Mouse (Mus musculus): ENCODE results near the gene Braf. TPM values are rescaled to one million over a fixed set of nuclear protein-coding genes. Genes with fewer than 3 reads are reported as not detected.
"Not testable (repeated sequence)": the region's sequence is repeated elsewhere in the genome, so short reads cannot be mapped to it uniquely, and the experiment has no call there.

Gene Braf
- total RNA-seq (2021) = 100 to 1,000 TPM; 128 to 129 TPM
- long read RNA-seq, experiment 1, partial matches to known transcripts = 2 of 23 reads
- long read RNA-seq, experiment 1, other reads (novel, unspliced or antisense) = 21 of 23 reads
- long read RNA-seq, experiment 2, partial matches to known transcripts = 8 of 34 reads
- long read RNA-seq, experiment 2, other reads (novel, unspliced or antisense) = 26 of 34 reads

DNA sequence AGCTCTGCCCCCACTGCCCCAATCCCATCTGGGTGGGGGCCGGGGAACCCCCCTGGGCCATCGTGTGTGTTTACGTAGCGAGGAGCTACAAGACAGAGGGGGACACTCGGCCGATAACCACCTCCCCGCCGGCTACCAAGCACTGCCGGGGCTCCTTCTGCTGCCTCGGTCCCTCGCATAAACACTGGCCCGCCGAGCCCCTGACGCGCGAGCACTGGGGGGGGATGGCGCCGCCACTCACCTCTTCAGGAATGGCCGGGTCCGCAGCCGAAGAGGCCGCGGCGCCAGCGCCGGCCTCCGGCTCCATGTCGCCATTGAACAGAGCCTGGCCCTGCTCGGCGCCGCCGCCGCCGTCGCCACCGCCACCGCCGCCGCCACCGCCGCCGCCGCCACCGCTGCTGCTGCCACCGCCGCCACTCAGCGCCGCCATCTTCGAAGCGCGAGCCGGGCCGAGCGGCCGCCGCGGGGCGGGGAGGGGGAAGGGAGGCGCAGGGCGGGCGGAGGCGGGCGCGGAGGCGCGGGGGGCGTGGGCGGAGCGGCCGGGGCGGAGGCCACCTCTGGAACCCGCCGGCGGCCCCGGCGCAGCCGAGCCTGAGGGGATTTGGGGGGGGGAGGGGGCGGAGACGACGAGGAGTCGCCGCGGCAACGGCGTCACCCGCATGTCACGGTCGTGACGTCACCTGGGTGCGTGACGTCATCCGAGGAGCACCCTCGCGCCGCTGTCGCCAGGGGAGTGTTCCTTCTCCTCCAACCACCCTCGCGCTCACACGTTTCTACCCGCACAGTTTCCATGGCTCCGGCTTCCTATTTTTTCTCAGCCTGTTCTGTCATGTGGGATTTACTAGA lies at the start of gene Braf:
Gene Braf, minus strand, starts transcription at position 598 of the 846 bp plus-strand sequence.
- Histone ChIP-seq H3K4me3 (peak within 1 kb of the TSS; percentile 81), H3K27ac (peak within 1 kb of the TSS; percentile 99)
- TF ChIP-seq CTCF (conservative IDR thresholded peaks at IDR 0.05) = peak; percentile 46
- DNase-seq (ENCODE audit: low spot score in 2 of 2) = peak; percentile 89 to 91

DNA sequence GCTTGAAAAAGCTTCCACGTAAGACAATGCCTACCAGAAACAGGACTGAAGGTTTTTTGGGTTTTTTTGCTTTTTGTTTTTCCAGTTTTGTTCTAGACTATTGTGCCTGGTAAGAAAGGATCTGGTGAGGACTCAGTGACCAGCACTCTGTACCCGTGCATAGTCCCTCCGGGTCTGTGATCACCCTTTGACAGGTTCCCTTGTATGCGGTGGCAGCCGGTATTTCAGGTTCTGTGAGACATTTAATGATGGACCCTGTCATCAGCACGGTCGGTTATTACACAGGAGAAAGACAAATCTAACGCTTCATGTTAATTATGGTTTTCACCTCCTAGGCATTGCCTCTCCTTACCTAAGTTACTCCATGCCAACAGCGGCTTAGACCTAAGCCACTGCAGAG lies 49.8 kb upstream of the Braf start:
- Histone ChIP-seq H3K4me3 (no peak overlapping the region), H3K27ac (no peak overlapping the region)
- no peak for DNase-seq (ENCODE audit: low spot score in 2 of 2)
- no peak for TF ChIP-seq CTCF (conservative IDR thresholded peaks at IDR 0.05)

DNA sequence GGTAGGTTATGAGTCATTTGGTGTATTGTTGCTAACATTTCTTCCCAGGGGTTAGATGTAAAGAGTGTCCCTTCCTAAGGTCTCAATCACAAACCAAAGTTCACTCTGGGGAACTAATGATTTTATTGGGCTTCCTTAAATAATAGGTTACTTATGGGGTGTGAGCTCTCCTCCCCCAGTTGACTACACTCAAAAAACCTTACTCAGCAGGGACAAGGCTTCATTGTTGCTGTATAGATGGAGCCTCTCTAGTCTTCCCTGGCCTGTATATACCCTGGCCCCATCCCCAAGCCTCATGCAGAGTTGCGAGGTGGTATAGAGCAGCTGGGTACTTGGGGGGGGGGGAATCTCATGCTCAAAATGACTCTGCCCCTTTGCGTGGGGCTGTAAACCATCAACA lies 32.0 kb upstream of the Braf start:
- DNase-seq (ENCODE audit: low spot score in 2 of 2) = no peak
- TF ChIP-seq CTCF (conservative IDR thresholded peaks at IDR 0.05) = no peak
- H3K4me3 ChIP-seq = no peak overlapping the region
- H3K27ac ChIP-seq = no peak overlapping the region

DNA sequence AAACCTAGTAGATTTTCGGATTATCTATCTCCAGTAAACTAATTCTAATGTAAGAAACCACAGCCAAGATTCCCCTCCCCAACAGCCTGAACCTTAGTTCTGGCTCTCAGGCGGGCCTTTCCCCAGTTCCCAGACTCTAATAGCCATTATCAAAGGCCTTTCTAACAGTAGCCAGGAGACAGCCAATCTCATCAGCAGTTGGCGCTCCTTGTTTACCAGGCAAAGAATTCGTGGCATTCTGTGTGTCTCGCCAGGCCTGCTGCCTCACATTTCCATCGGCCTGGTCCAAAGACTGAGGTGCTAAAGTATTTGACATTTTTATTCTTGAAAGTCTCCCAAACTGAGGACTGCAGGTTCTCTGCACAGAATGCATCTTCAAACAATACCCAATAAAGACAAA lies 24.6 kb upstream of the Braf start:
- Histone ChIP-seq H3K4me3 (no peak overlapping the region), H3K27ac (no peak overlapping the region)
- no peak for TF ChIP-seq CTCF (conservative IDR thresholded peaks at IDR 0.05)
- no peak for DNase-seq (ENCODE audit: low spot score in 2 of 2)

DNA sequence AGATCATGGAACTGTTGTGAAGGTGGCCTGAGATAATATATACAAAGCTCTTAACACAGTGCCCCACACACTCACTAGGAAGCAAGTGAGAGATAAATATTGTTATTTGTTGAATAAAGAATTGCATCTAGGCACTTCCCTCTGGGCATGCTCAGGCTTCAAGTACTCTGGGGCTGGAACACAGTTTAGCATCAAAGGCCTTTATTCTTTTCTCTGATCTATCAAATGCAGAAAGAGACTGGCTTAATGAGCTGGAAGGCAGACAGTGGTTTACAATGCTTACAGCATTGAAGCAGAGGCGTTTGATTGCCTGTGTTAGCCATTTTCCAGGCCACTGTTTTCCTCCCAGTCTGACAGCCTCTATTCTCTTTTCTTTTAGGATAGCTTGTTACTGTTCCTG lies 21.8 kb upstream of the Braf start:
- TF ChIP-seq CTCF (conservative IDR thresholded peaks at IDR 0.05) = no peak
- Histone ChIP-seq H3K27ac (no peak overlapping the region), H3K4me3 (no peak overlapping the region)
- DNase-seq (ENCODE audit: low spot score in 2 of 2) = no peak

DNA sequence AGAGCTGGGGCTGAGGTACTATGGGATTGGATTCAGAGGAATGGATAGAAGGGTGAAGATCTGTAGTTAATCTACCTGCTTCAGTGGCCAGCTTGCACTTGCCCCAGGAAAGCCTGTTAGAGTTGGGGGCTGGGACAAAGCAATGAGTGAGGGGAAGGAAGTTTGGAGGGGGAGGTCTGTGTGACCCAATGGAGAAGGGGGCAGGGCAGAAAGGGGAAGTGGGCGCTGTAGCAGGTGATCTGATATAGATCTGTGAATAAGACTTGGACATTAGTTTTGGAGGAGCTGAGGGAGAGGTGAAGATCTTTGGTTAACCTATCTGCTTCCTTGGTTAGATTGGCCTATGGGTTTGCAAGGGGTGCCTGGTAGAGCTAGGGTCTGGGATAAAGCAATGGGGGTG lies 20.2 kb upstream of the Braf start:
- no peak overlapping the region for H3K27ac ChIP-seq
- no peak for TF ChIP-seq CTCF (conservative IDR thresholded peaks at IDR 0.05)
- DNase-seq (ENCODE audit: low spot score in 2 of 2) = no peak
- H3K4me3 ChIP-seq = no peak overlapping the region

DNA sequence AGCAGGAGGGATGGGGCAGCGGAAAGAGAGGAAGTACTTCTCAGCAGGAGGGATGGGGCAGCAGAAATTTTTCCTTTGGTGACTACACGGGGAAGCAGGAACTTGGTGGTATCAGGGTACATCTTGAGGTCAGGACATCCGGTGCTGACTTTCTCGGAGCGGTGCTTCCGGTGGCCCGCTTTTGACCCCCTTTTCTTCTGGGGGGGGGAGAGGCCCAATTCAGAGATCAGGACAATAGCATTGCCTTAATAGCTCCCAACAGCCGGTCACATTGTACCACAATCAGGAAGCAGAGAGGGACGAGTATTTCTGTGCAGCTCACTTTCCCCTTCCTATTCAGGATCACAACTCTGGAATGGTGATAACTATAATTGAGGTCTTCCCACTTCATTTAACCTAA lies 14.4 kb upstream of the Braf start:
- H3K4me3 ChIP-seq; DNase-seq (ENCODE audit: low spot score in 2 of 2); H3K27ac ChIP-seq: not testable (repeated sequence)

DNA sequence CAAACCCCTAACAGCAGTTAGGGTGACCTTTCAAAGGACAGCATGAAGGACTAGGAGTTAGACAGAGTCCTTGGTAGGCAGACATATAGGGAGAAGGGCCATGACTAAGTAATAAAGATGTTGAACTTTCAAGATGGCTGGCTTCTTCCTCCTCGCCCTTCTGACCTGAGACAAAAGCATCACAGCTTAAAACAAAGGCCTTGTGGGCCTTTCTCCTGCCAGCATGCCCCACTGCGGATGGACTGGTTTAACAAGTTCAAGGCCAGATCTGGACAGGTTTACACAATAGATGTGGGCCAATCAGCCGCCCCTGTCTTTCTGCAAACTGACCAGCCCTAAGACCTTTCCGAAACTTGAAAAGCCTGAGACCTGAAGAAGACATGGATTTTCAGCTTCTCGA lies 2.8 kb upstream of the Braf start:
- DNase-seq (ENCODE audit: low spot score in 2 of 2) = no peak

DNA sequence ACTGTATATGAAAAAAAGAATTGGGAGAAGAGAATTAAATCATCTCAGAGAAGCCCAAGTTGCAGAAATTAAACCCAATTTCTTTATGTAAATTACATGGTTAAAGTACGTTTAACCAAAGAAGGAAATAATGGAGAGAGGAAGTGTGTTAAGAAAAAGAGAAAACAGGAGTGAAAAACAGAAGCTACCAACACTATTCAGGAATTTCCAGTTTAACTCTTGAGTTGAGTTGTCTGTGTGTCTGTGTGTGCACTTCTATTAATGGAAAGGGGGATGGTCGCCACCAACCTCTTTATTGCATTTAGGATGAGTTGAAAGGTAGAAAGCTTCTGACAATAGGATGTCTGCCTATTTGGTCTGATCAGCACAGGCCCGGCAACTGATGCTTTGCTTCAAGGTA lies 886 bp upstream of the Braf start:
- Histone ChIP-seq H3K4me3 (no peak overlapping the region), H3K27ac (peak overlapping the region; percentile 99; the same call in 1 of the 2 replicates)
- no peak for TF ChIP-seq CTCF (conservative IDR thresholded peaks at IDR 0.05)
- no peak for DNase-seq (ENCODE audit: low spot score in 2 of 2)

More for the DNA sequence above, 2.8 kb upstream of the Braf start:
- no peak for TF ChIP-seq CTCF (conservative IDR thresholded peaks at IDR 0.05)
- Histone ChIP-seq H3K27ac (no peak overlapping the region), H3K4me3 (no peak overlapping the region)

DNA sequence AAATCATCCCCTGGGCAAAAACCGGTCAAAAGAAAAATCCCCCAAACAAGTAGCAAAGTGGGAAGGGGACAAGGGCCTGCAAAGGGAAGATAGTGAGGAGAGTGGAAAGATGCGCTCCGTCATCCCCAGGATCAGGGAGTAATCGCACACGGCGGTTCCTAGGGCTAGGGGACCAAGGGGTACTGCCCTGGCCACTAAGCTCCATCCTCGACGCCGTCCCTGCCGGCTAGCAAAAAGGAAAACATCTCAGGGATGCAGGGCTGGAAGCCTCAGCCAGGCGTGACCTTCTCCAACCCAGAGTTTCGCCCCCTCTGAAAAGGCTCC lies 759 bp downstream of the Braf start:
- Histone ChIP-seq H3K27ac (peak overlapping the region; percentile 99), H3K4me3 (peak overlapping the region; percentile 81)
- no peak for DNase-seq (ENCODE audit: low spot score in 2 of 2)
- no peak for TF ChIP-seq CTCF (conservative IDR thresholded peaks at IDR 0.05)

DNA sequence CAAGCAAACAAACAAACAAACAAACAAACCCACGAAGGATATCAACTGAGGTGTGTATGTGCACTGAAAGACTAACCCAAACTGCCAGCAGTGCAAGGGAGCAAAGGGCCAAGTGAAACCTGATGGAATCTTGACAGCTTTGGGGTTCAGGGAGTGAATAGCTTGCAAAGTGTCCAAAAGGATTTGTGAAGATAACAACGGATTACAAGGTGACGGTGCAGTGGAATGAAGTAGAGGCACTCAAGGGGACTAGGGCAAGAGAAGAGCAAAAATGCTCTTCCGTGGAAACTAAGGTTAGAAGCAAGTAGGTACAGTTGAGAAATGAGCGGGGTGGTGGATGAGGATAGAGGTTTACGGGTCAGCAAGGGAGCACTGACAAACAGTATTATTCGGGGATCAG lies 1.2 kb downstream of the Braf start:
- TF ChIP-seq CTCF (conservative IDR thresholded peaks at IDR 0.05) = no peak
- H3K27ac ChIP-seq = peak overlapping the region; percentile 99
- no peak for DNase-seq (ENCODE audit: low spot score in 2 of 2)
- H3K4me3 ChIP-seq = peak overlapping the region; percentile 81

DNA sequence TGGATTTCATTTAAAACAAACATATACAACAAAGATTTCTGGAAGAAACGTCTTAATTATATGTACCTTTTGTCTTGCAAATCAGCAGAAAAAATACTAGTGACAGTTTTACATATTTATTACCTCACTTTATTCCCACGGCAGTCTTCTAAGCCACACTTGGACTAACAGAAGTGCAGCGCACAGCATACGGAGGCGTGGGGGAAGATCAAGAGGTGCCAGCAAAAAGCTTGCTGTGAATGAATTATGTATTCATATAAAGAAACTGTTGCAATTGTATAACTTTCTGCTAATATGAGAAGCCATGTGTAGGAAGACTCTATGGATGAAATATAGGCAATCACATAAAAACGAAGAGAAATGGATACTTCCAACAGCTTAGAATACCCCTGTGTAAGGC lies 6.7 kb downstream of the Braf start:
- Histone ChIP-seq H3K27ac (no peak overlapping the region), H3K4me3 (no peak overlapping the region)
- TF ChIP-seq CTCF (conservative IDR thresholded peaks at IDR 0.05) = no peak
- no peak for DNase-seq (ENCODE audit: low spot score in 2 of 2)

DNA sequence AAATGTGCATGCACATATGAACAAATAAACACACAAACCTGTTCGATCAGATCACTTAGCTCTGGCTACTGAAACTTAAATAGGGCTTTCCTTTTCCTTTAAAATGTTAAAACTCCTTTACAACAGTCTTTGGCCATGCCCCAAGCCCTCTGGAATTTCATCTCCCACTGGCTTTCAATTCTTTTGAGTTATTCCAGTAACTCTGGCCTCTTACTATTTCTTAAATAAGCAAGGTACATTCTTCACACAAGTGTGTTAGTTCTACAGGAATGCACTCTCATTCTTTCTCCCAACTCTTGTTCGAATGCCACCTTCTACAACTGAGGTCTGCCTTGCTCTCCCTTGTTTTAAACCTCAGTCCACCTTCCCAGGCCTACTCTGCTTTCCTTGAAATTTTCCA lies 8.2 kb downstream of the Braf start:
- H3K4me3 ChIP-seq = no peak overlapping the region
- no peak for DNase-seq (ENCODE audit: low spot score in 2 of 2)
- H3K27ac ChIP-seq = no peak overlapping the region
- TF ChIP-seq CTCF (conservative IDR thresholded peaks at IDR 0.05) = no peak

DNA sequence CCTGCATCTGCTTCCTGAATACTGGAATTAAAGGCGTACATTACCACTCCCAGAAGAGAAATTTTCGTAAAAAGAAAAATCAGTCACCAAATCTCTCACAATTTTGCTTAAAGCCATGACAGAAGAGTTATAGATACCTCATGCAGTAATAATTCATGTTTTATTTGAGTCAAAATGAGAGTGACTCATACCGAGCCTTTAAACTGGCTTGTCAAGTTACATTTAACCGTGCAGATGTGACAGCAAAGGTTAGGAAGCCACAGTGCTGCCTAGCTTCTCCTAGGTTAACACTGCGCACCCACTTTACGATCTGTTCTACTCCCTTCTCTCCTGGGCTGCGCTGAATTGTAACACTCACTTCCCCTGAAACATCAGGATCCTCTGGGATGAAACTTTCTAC lies 10.9 kb downstream of the Braf start:
- no peak for DNase-seq (ENCODE audit: low spot score in 2 of 2)
- TF ChIP-seq CTCF (conservative IDR thresholded peaks at IDR 0.05) = no peak
- Histone ChIP-seq H3K27ac (no peak overlapping the region), H3K4me3 (no peak overlapping the region)

All from layer of hippocampus, adult 2 months (tissue).